Mouse (Mus musculus) MEL (cell line): Measurements from ENCODE around the gene Dsn1. TPM values are rescaled to one million over a fixed set of nuclear protein-coding genes. Genes with fewer than 3 reads are reported as not detected.

Experiments
- DNase-seq: peaks from one replicate; pipeline ENCODE4 v3.0.0; 2011; ENCODE audit warnings: low read depth, low spot score
- H3K27ac ChIP-seq: 2 replicates; pipeline ENCODE4 v1.5.1; 2012; ENCODE audit warnings: low read depth, mild to moderate bottlenecking, control low read depth, low read length, moderate library complexity; ENCODE audit not compliant: control insufficient read depth
- H3K27me3 ChIP-seq, 2 experiments: fragments of 150-350 bp in 1 of 2; sonication (generic) in 1 of 2; 2 replicates each; pipeline ENCODE4 v1.6.1; 2012; ENCODE audit warnings: low read length in 2 of 2, mild to moderate bottlenecking in 2 of 2, improper control_type of control experiment in 1 of 2, moderate library complexity in 1 of 2; ENCODE audit not compliant: insufficient read depth in 2 of 2, control insufficient read depth in 1 of 2
- H3K36me3 ChIP-seq, 2 experiments: 2 replicates each; pipeline ENCODE4 v1.6.1; 2012 to 2014; ENCODE audit warnings: low read length in 2 of 2, improper control_type of control experiment in 1 of 2, inconsistent platforms in 1 of 2, mild to moderate bottlenecking in 1 of 2; ENCODE audit not compliant: insufficient read depth in 2 of 2, control insufficient read depth in 1 of 2
- H3K4me1 ChIP-seq, 2 experiments: fragments of 150-350 bp in 1 of 2; sonication (generic) in 1 of 2; 2 replicates each; pipeline ENCODE4 v1.6.1; 2012; ENCODE audit warnings: low read length in 2 of 2, improper control_type of control experiment in 1 of 2, mild to moderate bottlenecking in 1 of 2; ENCODE audit not compliant: insufficient read depth in 2 of 2, control insufficient read depth in 1 of 2
- H3K4me3 ChIP-seq, 2 experiments: fragments of 150-350 bp in 1 of 2; sonication (generic) in 1 of 2; 2 replicates each; pipeline ENCODE4 v1.5.1; 2012; ENCODE audit warnings: low read depth in 2 of 2, low read length in 2 of 2, mild to moderate bottlenecking in 2 of 2, moderate library complexity in 2 of 2, control low read depth in 1 of 2, improper control_type of control experiment in 1 of 2; ENCODE audit not compliant: control insufficient read depth in 1 of 2, insufficient read depth in 1 of 2
- H3K79me2 ChIP-seq: 2 replicates; pipeline ENCODE4 v1.6.1; 2012; ENCODE audit warnings: mild to moderate bottlenecking, low read length, moderate library complexity; ENCODE audit not compliant: control insufficient read depth, poor library complexity, insufficient read depth
- H3K9ac ChIP-seq: 2 replicates; pipeline ENCODE4 v1.6.1; 2012; ENCODE audit warnings: low read depth, mild to moderate bottlenecking, control low read depth, low read length, moderate library complexity; ENCODE audit not compliant: control insufficient read depth, poor library complexity, severe bottlenecking
- H3K9me3 ChIP-seq: fragments of 150-350 bp; sonication (generic); replicated peaks from 2 replicates; pipeline ENCODE4 v1.6.1; 2012; ENCODE audit warnings: mild to moderate bottlenecking, low read length, improper control_type of control experiment, moderate library complexity; ENCODE audit not compliant: insufficient read depth
- BHLHE40 ChIP-seq: IDR thresholded peaks from 2 replicates; pipeline ENCODE4 v1.6.1; 2012; ENCODE audit warnings: low read depth, mild to moderate bottlenecking, inconsistent platforms, low read length, improper control_type of control experiment, borderline replicate concordance
- CHD1 ChIP-seq: IDR thresholded peaks from 2 replicates; pipeline ENCODE4 v1.6.1; 2012; ENCODE audit warnings: low read depth, mild to moderate bottlenecking, inconsistent platforms, low read length, improper control_type of control experiment
- EP300 ChIP-seq, 2 experiments: IDR thresholded peaks; 2 replicates each; pipeline ENCODE4 v1.6.1; 2011; ENCODE audit warnings: improper control_type of control experiment in 2 of 2, low read length in 2 of 2, low read depth in 1 of 2, mild to moderate bottlenecking in 1 of 2
- ETS1 ChIP-seq: IDR thresholded peaks from 2 replicates; pipeline ENCODE4 v1.6.1; 2012; ENCODE audit warnings: low read depth, mild to moderate bottlenecking, inconsistent platforms, low read length, improper control_type of control experiment, moderate library complexity
- GABPA ChIP-seq: IDR thresholded peaks from 2 replicates; pipeline ENCODE4 v1.6.1; 2012; ENCODE audit warnings: low read depth, mild to moderate bottlenecking, inconsistent platforms, low read length, improper control_type of control experiment, moderate library complexity
- GATA1 ChIP-seq: IDR thresholded peaks from 2 replicates; pipeline ENCODE4 v1.6.1; 2011; ENCODE audit warnings: low read depth, low read length, improper control_type of control experiment
- HCFC1 ChIP-seq: IDR thresholded peaks from 2 replicates; pipeline ENCODE4 v1.6.1; 2012; ENCODE audit warnings: low read depth, mild to moderate bottlenecking, inconsistent platforms, low read length, improper control_type of control experiment, moderate library complexity
- JUND ChIP-seq: IDR thresholded peaks from 2 replicates; pipeline ENCODE4 v1.6.1; 2011; ENCODE audit warnings: low read depth, mild to moderate bottlenecking, improper control_type of control experiment, low read length
- MAFK ChIP-seq: IDR thresholded peaks from 2 replicates; pipeline ENCODE4 v1.6.1; 2011; ENCODE audit warnings: low read depth, mild to moderate bottlenecking, low read length, improper control_type of control experiment, borderline replicate concordance
- MAX ChIP-seq: IDR thresholded peaks from 2 replicates; pipeline ENCODE4 v1.6.1; 2011; ENCODE audit warnings: low read length, improper control_type of control experiment
- MAZ ChIP-seq: IDR thresholded peaks from 2 replicates; pipeline ENCODE4 v1.6.1; 2012; ENCODE audit warnings: low read depth, mild to moderate bottlenecking, inconsistent platforms, low read length, improper control_type of control experiment
- MXI1 ChIP-seq: IDR thresholded peaks from 2 replicates; pipeline ENCODE4 v1.6.1; 2011; ENCODE audit warnings: mild to moderate bottlenecking, low read depth, low read length, improper control_type of control experiment
- MYC ChIP-seq: IDR thresholded peaks from 2 replicates; pipeline ENCODE4 v1.6.1; 2011; ENCODE audit warnings: low read depth, mild to moderate bottlenecking, low read length, improper control_type of control experiment, moderate library complexity
- NRF1 ChIP-seq: IDR thresholded peaks from 2 replicates; pipeline ENCODE4 v1.6.1; 2014; ENCODE audit warnings: low read depth, mild to moderate bottlenecking, inconsistent platforms, low read length, improper control_type of control experiment, moderate library complexity; ENCODE audit not compliant: poor library complexity, insufficient read depth, severe bottlenecking
- POLR2A ChIP-seq, 2 experiments: IDR thresholded peaks; 2 replicates each; pipeline ENCODE4 v1.6.1; 2011 to 2012; ENCODE audit warnings: low read length in 2 of 2, mild to moderate bottlenecking in 2 of 2, control low read depth in 1 of 2, improper control_type of control experiment in 1 of 2, low read depth in 1 of 2, moderate library complexity in 1 of 2; ENCODE audit not compliant: control insufficient read depth in 1 of 2, insufficient read depth in 1 of 2, poor library complexity in 1 of 2
- POLR2AphosphoS5 ChIP-seq: IDR thresholded peaks from 2 replicates; pipeline ENCODE4 v1.6.1; 2012; ENCODE audit warnings: low read depth, borderline replicate concordance, mild to moderate bottlenecking, inconsistent platforms, low read length, moderate library complexity, mixed read lengths
- RAD21 ChIP-seq: IDR thresholded peaks from 2 replicates; pipeline ENCODE4 v1.6.1; 2011; ENCODE audit warnings: mild to moderate bottlenecking, low read depth, low read length, improper control_type of control experiment
- RCOR1 ChIP-seq: IDR thresholded peaks from 2 replicates; pipeline ENCODE4 v1.6.1; 2012; ENCODE audit warnings: low read depth, mild to moderate bottlenecking, inconsistent platforms, low read length, improper control_type of control experiment
- SIN3A ChIP-seq: IDR thresholded peaks from 2 replicates; pipeline ENCODE4 v1.6.1; 2012; ENCODE audit warnings: low read length, improper control_type of control experiment, inconsistent platforms
- SMC3 ChIP-seq: IDR thresholded peaks from 2 replicates; pipeline ENCODE4 v1.6.1; 2011; ENCODE audit warnings: low read depth, low read length, improper control_type of control experiment
- TCF12 ChIP-seq: IDR thresholded peaks from 2 replicates; pipeline ENCODE4 v1.6.1; 2014; ENCODE audit warnings: low read depth, mild to moderate bottlenecking, inconsistent platforms, low read length, improper control_type of control experiment, moderate library complexity
- UBTF ChIP-seq: IDR thresholded peaks from 2 replicates; pipeline ENCODE4 v1.6.1; 2012; ENCODE audit warnings: low read depth, mild to moderate bottlenecking, inconsistent platforms, low read length, improper control_type of control experiment, moderate library complexity, borderline replicate concordance; ENCODE audit not compliant: insufficient read depth
- USF1 ChIP-seq: IDR thresholded peaks from 2 replicates; pipeline ENCODE4 v1.6.1; 2014; ENCODE audit warnings: low read depth, mild to moderate bottlenecking, inconsistent platforms, low read length, improper control_type of control experiment, moderate library complexity
- ZMIZ1 ChIP-seq: IDR thresholded peaks from 2 replicates; pipeline ENCODE4 v1.6.1; 2012; ENCODE audit warnings: low read depth, mild to moderate bottlenecking, inconsistent platforms, low read length, improper control_type of control experiment, moderate library complexity
- polyA plus RNA-seq, 2 experiments: library from polyadenylated mRNA; stranded (reverse) in 1 of 2; unstranded in 1 of 2; fragments of >175 nt in 1 of 2; fragments of >200 nt in 1 of 2; gene quantifications; 2 replicates each; pipeline versions ENCODE4 v1.2.1 to v1.2.4; 2012; ENCODE audit warnings: low replicate concordance in 2 of 2, low read depth in 1 of 2; ENCODE audit not compliant: insufficient read length in 2 of 2, insufficient read depth in 1 of 2, missing spikeins in 1 of 2
- total RNA-seq: library from RNA; depleted of rRNA; stranded (reverse); fragments of 300-350 nt; gene quantifications from 2 replicates; pipeline ENCODE4 v1.2.3, GENCODE M21; 2012

Dsn1 gene
- total and polyA plus RNA-seq, 3 experiments = 29.3 to 33.2 TPM; not detected in 1

DNA sequence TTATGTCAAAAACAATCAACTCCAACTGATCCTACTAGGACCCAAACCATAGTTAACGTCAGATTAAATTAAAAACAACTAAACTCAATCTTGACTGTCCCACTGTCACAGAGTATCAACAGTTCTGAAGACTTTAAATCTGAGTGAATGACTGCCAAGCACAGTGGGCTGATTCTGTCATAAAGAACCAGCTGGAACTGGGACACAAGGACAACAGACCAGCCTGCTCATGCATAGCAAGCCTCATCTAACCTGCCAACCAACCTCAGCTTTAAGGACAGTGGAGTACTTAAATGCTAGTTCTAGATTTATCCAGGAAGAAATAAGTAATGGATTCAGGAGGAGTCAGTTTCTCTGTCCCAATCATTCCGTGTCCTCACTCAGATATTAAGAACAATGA is 49.9 kb downstream of the Dsn1 start (continued):
- no peak for TF ChIP-seq JUND
- TF ChIP-seq NRF1 = no peak
- TF ChIP-seq, all 39 proteins: peak for 0

GRCm38 (mm10) chr2:156956306-156956705 is 50.6 kb downstream of the Dsn1 start:
- Histone ChIP-seq H3K27ac (no peak overlapping the region), H3K9me3 (no peaks in the 10 kb centered on the region), H3K79me2 (no peaks in the 10 kb centered on the region), H3K36me3 (peaks cover 0 to 12% of the 10 kb centered on the region in 2 experiments; a peak in 2 of 4 replicates), H3K4me3 (no peak overlapping the region), H3K4me1 (peaks cover 10 to 11% of the 10 kb centered on the region in 2 experiments), H3K27me3 (no peaks in the 10 kb centered on the region), H3K9ac (no peak overlapping the region)
- peak; percentile 13 for DNase-seq
- TF ChIP-seq EP300 (IDR thresholded peaks at IDR 0.05; ENCODE audit: low read depth in 1 of 2, low read length in 2 of 2) (no peak), GABPA (no peak), ZMIZ1 (no peak), UBTF (no peak), CHD1 (no peak), MAFK (no peak), MYC (no peak), BHLHE40 (no peak), GATA1 (no peak), ETS1 (no peak), RCOR1 (no peak), MXI1 (no peak)

DNA sequence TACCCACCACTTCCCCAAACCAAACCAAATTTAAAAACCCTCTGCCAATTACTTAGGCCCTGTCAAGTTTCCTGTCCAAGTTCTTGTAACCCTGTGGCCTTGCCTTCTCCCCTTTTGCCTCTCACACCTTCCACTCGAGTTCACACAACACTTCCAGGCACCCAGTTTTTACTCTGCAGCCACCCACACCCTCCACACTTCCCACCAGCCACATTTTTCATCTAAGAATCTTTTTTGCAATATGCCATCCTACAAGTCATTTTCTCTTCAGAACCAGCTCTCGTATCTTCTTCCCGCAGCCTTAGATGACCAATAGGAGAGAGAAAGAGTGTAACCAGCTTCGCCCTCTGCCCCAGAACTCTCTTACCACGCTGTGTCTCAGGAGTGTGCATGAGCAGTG is 52.5 kb downstream of the Dsn1 start:
- TF ChIP-seq MYC (no peak), JUND (no peak), MAX (no peak), HCFC1 (no peak), TCF12 (no peak), MXI1 (no peak), SMC3 (no peak), POLR2A (IDR thresholded peaks at IDR 0.05; ENCODE audit: control insufficient read depth in 1 of 2, insufficient read depth in 1 of 2, low read depth in 1 of 2, low read length in 2 of 2, poor library complexity in 1 of 2) (no peak), GABPA (no peak), RAD21 (no peak), USF1 (no peak), POLR2AphosphoS5 (no peak), GATA1 (no peak), RCOR1 (no peak), MAZ (no peak), SIN3A (no peak)
- Histone ChIP-seq H3K4me1 (peaks cover 10 to 11% of the 10 kb centered on the region in 2 experiments), H3K36me3 (peaks cover 0 to 12% of the 10 kb centered on the region in 2 experiments; a peak in 2 of 4 replicates), H3K27ac (no peak overlapping the region), H3K9me3 (no peaks in the 10 kb centered on the region), H3K27me3 (no peaks in the 10 kb centered on the region), H3K9ac (no peak overlapping the region), H3K79me2 (no peaks in the 10 kb centered on the region), H3K4me3 (no peak overlapping the region)
- DNase-seq = peak; percentile 34
